Mouse (Mus musculus): Measurements from ENCODE around the gene Atp2a3. TPM values are rescaled to one million over a fixed set of nuclear protein-coding genes. Genes with fewer than 3 reads are reported as not detected.

The Atp2a3 gene
- polyA plus RNA-seq, 1 experiment from 2014 or later = 28.8 TPM

DNA sequence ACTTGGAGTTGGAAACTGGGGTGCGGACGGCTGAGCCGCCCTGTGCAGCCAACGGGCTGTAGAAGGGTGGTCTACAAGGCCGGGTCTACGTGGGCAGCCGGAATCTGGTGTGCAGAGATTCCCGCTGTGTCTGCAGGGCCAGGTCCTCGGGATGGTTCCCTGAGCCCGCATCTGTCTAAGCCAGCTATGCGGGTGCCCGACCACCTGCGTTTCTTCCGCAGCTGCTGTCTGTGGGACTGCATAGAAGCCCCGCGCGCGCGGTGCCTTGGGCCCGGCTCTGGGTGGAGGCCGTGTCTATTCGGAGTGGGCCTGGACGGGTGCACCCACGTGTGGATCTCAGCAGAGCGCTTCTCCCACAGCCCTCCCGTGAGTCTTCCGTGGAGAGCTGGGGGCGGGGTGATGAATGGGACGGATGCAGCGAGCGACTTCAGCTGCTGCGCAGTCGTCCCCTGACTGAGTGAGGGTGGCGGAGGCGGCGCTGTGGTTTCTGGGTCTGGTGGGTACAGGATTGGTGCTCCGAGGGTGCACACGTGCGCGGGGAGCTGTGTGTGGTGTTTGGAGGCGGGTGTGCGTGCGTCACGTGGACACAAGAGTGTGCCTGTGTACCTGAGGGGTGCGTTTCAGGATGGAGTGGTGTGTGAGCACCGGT is 58.3 kb downstream of the Atp2a3 start:
- peaks cover 8% of the 10 kb centered on the region; the same call in 1 of the 2 replicates for H3K27me3 ChIP-seq (replicated peaks; ENCODE audit: control insufficient read depth, insufficient read depth, low read length)
- no peak overlapping the region for H3K27ac ChIP-seq (ENCODE audit: low read length)
- H3K36me3 ChIP-seq (ENCODE audit: control insufficient read depth, insufficient read depth, low read length) = no peaks in the 10 kb centered on the region
- H3K9ac ChIP-seq (ENCODE audit: low read depth, low read length) = peak overlapping the region; percentile 73
- peaks cover 36% of the 10 kb centered on the region for H3K4me1 ChIP-seq (ENCODE audit: control insufficient read depth, insufficient read depth, low read length)
- WGBS = under 1% methylated on average over 46 of the region's 46 CpGs
- peak overlapping the region; percentile 77 for H3K4me3 ChIP-seq (ENCODE audit: low read length)
- ATAC-seq = peak; percentile 47
- H3K4me2 ChIP-seq (ENCODE audit: low read depth, low read length) = peak overlapping the region; percentile 97
- H3K9me3 ChIP-seq (ENCODE audit: control insufficient read depth, low read length) = no peaks in the 10 kb centered on the region

DNA sequence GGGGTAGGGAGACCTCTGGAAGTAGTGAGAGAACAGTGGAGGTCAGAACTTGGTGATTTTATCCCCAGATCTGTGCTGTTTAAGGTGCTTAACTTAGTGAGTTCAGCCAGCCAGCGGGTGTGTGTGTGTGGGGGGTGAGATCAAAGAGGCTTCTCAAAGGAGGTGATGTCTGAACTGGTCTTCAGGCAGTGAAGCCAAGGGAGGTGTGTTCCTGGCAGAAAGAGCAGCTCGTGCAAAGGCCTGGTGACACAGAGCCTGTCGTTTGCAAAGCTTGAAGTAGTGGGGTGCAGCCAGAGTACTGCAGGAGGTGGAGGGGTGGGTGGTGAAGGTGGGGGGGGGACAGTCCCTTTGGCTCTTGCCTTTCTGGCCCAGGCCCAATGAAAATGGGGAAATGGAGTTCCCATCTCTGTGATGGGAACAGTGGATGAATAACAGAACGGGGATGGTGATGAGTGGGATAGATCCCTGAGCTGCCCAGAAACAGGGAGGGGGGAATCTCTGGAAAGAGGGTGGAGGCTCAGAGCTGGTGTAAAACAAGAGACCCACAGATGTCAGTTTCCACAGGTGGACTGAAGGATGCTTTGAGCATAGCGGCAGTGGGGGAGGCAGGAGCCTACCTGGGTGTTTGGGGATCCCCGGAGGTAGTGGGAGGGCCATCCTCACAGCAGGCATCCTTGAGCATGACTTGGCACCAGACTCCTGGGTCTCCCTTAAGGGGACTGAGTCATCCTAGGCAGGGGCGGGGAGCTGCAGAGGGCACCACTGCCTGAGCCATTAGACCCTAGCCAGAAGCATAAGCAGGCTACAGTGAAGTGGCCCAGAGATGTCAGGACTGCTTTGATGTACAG is 60.2 kb downstream of the Atp2a3 start:
- H3K36me3 ChIP-seq (ENCODE audit: control insufficient read depth, insufficient read depth, low read length) = no peaks in the 10 kb centered on the region
- WGBS = 62% methylated on average over 7 of the region's 7 CpGs
- H3K27me3 ChIP-seq (replicated peaks; ENCODE audit: control insufficient read depth, insufficient read depth, low read length) = peaks cover 8% of the 10 kb centered on the region; the same call in 1 of the 2 replicates
- H3K4me3 ChIP-seq (ENCODE audit: low read length) = no peak overlapping the region
- no peaks in the 10 kb centered on the region for H3K9me3 ChIP-seq (ENCODE audit: control insufficient read depth, low read length)
- ATAC-seq = no peak
- no peak overlapping the region for H3K27ac ChIP-seq (ENCODE audit: low read length)
- H3K9ac ChIP-seq (ENCODE audit: low read depth, low read length) = no peak overlapping the region
- H3K4me1 ChIP-seq (ENCODE audit: control insufficient read depth, insufficient read depth, low read length) = peaks cover 32% of the 10 kb centered on the region
- H3K4me2 ChIP-seq (ENCODE audit: low read depth, low read length) = no peak overlapping the region

DNA sequence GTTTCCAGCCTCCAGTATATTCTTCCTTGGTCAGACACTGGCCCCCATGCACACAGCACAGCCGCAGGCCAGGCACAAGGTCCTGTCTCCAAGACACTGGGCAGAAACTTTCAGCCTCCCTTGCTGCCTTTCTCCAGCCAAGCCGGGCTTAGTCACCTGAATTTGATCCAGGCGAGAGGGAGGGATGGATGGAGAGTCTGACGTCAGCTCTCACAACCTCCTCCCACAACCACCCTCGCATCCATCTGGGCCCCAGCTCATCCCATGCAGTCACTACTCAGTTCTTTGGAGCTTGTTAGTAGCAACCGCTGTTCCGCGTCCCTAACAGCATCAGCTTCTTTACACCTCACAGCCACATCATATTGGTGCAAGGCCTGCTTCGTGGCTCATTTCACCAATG is 62.1 kb downstream of the Atp2a3 start:
- Histone ChIP-seq H3K4me3 (ENCODE audit: low read length) (no peak overlapping the region), H3K9ac (ENCODE audit: low read depth, low read length) (0 out of 2 replicates have a peak overlapping the region, but pooled peaks have one; percentile 31), H3K27me3 (replicated peaks; ENCODE audit: control insufficient read depth, insufficient read depth, low read length) (peaks cover 8% of the 10 kb centered on the region; the same call in 1 of the 2 replicates), H3K9me3 (ENCODE audit: control insufficient read depth, low read length) (no peaks in the 10 kb centered on the region), H3K27ac (ENCODE audit: low read length) (no peak overlapping the region), H3K4me1 (ENCODE audit: control insufficient read depth, insufficient read depth, low read length) (peaks cover 31% of the 10 kb centered on the region), H3K36me3 (ENCODE audit: control insufficient read depth, insufficient read depth, low read length) (no peaks in the 10 kb centered on the region), H3K4me2 (ENCODE audit: low read depth, low read length) (no peak overlapping the region)
- 48% methylated on average over 9 of the region's 9 CpGs for WGBS
- no peak for ATAC-seq

DNA sequence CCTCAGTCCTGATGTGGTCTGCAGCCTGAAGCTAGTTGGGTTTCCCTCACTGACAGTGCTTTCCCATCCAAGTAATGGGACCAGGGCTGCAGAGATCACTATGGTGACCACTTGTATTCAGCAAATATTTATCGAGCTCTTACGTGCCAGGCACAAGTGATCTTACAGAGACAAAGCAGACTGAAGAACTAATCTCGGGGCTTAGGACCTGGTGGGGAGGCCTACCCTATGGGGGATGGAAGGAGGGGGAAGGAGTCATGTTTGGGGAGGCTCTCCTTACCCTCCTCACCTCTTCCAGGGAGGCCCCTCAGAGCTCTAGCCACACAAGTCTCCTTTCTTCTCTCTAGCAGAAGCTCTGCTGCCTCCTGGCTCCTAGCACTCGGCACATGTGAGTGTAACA is 62.9 kb downstream of the Atp2a3 start:
- peaks cover 8% of the 10 kb centered on the region; the same call in 1 of the 2 replicates for H3K27me3 ChIP-seq (replicated peaks; ENCODE audit: control insufficient read depth, insufficient read depth, low read length)
- H3K4me3 ChIP-seq (ENCODE audit: low read length) = no peak overlapping the region
- H3K36me3 ChIP-seq (ENCODE audit: control insufficient read depth, insufficient read depth, low read length) = no peaks in the 10 kb centered on the region
- 44% methylated on average over 4 of the region's 4 CpGs for WGBS
- no peaks in the 10 kb centered on the region for H3K9me3 ChIP-seq (ENCODE audit: control insufficient read depth, low read length)
- H3K9ac ChIP-seq (ENCODE audit: low read depth, low read length) = peak overlapping the region; percentile 8; the same call in 1 of the 2 replicates
- peak overlapping the region; percentile 63 for H3K27ac ChIP-seq (ENCODE audit: low read length)
- H3K4me1 ChIP-seq (ENCODE audit: control insufficient read depth, insufficient read depth, low read length) = peaks cover 27% of the 10 kb centered on the region
- no peak overlapping the region for H3K4me2 ChIP-seq (ENCODE audit: low read depth, low read length)
- ATAC-seq = no peak

DNA sequence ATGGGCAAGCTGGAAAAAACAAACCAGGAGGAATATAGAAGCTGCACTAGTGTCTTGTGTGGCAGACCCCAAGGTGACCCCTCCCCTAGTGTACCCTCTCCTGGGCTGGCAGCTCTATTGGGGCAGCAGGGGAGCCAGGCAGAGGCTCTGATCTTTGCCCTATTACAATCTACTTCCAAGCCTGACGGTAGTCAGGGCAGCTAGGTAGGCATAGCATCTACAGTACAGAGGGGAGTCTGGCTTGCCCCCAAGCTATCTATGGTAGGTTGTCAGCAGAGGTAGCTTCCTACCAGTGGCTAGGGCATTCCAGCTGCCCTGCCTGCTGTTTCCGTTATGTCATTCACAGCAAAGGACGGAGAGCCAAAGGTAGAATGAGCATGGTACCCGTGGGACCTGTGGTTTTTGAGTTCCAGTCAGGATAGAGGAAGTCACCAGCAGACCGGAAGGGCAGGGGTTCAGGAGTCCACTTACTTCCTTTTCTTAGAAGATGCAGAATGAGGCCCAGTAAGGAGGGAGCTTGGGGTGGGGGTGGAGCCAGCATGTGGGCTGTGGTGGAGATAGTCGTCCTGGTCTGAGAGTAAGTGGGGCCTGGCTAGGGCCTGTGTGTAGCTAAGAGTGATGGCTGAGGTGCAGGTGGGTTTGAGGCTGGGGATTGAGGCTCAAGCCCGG is 63.4 kb downstream of the Atp2a3 start:
- Histone ChIP-seq H3K9ac (ENCODE audit: low read depth, low read length) (peak overlapping the region; percentile 21; the same call in 1 of the 2 replicates), H3K27ac (ENCODE audit: low read length) (peak overlapping the region; percentile 63), H3K4me2 (ENCODE audit: low read depth, low read length) (no peak overlapping the region), H3K4me1 (ENCODE audit: control insufficient read depth, insufficient read depth, low read length) (peaks cover 27% of the 10 kb centered on the region), H3K36me3 (ENCODE audit: control insufficient read depth, insufficient read depth, low read length) (no peaks in the 10 kb centered on the region), H3K9me3 (ENCODE audit: control insufficient read depth, low read length) (no peaks in the 10 kb centered on the region), H3K27me3 (replicated peaks; ENCODE audit: control insufficient read depth, insufficient read depth, low read length) (peaks cover 8% of the 10 kb centered on the region; the same call in 1 of the 2 replicates), H3K4me3 (ENCODE audit: low read length) (no peak overlapping the region)
- ATAC-seq = peak; percentile 65
- WGBS = 49% methylated on average over 7 of the region's 7 CpGs

DNA sequence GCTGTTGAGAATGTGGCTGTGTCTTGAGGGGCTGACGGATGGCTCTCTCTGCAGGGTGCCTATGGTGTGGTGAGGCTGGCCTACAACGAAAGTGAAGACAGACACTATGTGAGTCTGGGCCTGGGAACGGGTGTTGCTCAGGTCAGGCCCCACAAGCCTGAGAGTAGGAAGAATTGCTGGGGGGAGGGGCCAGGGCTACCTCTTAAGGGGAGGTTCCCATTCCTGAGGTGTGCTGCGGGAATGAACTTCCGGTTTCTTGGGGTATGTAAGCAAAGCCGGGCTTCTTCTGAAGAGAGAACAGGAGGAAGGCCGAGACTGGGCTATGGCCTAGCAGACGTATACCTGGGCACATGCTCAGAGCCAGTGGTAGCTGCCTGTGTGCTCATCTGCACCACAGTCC is 66.0 kb downstream of the Atp2a3 start:
- peak; percentile 21 for ATAC-seq
- Histone ChIP-seq H3K27me3 (replicated peaks; ENCODE audit: control insufficient read depth, insufficient read depth, low read length) (no peaks in the 10 kb centered on the region), H3K4me1 (ENCODE audit: control insufficient read depth, insufficient read depth, low read length) (peaks cover 28% of the 10 kb centered on the region), H3K36me3 (ENCODE audit: control insufficient read depth, insufficient read depth, low read length) (no peaks in the 10 kb centered on the region), H3K4me2 (ENCODE audit: low read depth, low read length) (0 out of 2 replicates have a peak overlapping the region, but pooled peaks have one; percentile 1), H3K9ac (ENCODE audit: low read depth, low read length) (peak overlapping the region; percentile 6; the same call in 1 of the 2 replicates), H3K4me3 (ENCODE audit: low read length) (no peak overlapping the region), H3K27ac (ENCODE audit: low read length) (no peak overlapping the region), H3K9me3 (ENCODE audit: control insufficient read depth, low read length) (no peaks in the 10 kb centered on the region)
- WGBS = 31% methylated on average over 8 of the region's 8 CpGs

DNA sequence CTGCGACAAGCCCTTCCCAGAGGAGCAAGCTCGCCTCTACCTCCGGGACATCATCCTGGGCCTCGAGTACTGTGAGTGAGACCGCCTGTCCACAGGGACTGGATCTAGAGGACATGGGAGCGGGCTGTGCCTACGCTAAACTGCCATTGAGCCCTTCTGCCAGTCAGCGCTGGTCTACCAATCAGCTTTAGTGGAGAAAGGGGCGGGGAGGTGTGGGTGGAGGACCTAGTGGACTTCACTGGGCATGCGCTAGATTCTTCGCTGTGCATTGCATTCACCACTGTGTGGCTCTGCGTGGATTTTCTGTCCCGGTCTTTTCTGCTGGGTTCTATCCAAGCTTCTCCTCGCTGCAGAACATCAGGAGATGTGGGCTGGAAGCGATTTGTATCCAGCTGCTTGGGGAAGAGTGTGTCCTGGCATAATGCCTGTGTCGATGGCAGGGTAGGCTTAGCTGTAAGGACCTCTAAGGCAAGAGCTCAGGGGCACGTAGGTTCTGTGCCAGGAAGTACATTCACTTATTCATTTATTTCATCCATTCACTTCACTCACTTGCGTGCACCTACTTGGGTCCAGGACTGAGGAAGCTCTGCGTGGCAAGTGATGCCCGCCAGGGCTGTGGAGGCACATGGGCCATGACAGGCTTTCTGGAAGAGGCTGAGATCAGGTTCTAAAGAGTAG is 70.0 kb downstream of the Atp2a3 start:
- Histone ChIP-seq H3K4me1 (ENCODE audit: control insufficient read depth, insufficient read depth, low read length) (peaks cover 4% of the 10 kb centered on the region), H3K4me3 (ENCODE audit: low read length) (peak overlapping the region; percentile 38), H3K9me3 (ENCODE audit: control insufficient read depth, low read length) (no peaks in the 10 kb centered on the region), H3K27me3 (replicated peaks; ENCODE audit: control insufficient read depth, insufficient read depth, low read length) (no peaks in the 10 kb centered on the region), H3K27ac (ENCODE audit: low read length) (peak overlapping the region; percentile 47), H3K36me3 (ENCODE audit: control insufficient read depth, insufficient read depth, low read length) (no peaks in the 10 kb centered on the region), H3K4me2 (ENCODE audit: low read depth, low read length) (peak overlapping the region; percentile 73), H3K9ac (ENCODE audit: low read depth, low read length) (peak overlapping the region; percentile 61)
- ATAC-seq = peak; percentile 94
- 24% methylated on average over 20 of the region's 20 CpGs for WGBS

DNA sequence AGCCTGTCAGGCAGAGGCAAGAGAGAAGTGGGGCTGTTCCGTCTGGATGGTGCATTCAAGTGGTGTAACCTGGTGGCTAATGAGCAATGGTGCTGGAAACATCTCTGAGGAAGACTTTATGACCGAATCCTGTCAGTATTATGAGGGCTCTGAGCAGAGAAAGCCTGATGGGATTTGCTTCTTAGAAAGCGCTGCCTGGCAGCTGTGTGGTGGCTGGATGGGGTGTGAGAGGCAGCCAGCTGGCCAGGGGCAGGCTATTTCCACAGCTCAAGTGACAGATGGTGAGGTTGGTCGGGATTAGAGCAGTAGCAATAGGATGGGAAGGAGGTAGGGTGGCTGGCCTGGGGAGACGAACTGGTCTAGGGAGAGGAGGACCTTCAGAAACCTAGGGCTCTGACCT is 70.6 kb downstream of the Atp2a3 start:
- H3K27ac ChIP-seq (ENCODE audit: low read length) = peak overlapping the region; percentile 47
- peak overlapping the region; percentile 73; the same call in 1 of the 2 replicates for H3K4me2 ChIP-seq (ENCODE audit: low read depth, low read length)

More for the DNA sequence above, 70.6 kb downstream of the Atp2a3 start:
- no peak for ATAC-seq
- Histone ChIP-seq H3K4me3 (ENCODE audit: low read length) (no peak overlapping the region), H3K36me3 (ENCODE audit: control insufficient read depth, insufficient read depth, low read length) (no peaks in the 10 kb centered on the region), H3K4me1 (ENCODE audit: control insufficient read depth, insufficient read depth, low read length) (peaks cover 6% of the 10 kb centered on the region), H3K9me3 (ENCODE audit: control insufficient read depth, low read length) (no peaks in the 10 kb centered on the region), H3K9ac (ENCODE audit: low read depth, low read length) (peak overlapping the region; percentile 61; the same call in 1 of the 2 replicates), H3K27me3 (replicated peaks; ENCODE audit: control insufficient read depth, insufficient read depth, low read length) (no peaks in the 10 kb centered on the region)
- WGBS = 79% methylated on average over 5 of the region's 5 CpGs

Measured in intestine, embryonic 16.5 days (tissue).